Mouse (Mus musculus) cerebellum, adult 2 months (tissue): ENCODE results near the gene Cbx2. TPM values are rescaled to one million over a fixed set of nuclear protein-coding genes. Genes with fewer than 3 reads are reported as not detected.

Source experiments
- DNase-seq, 2 experiments: peaks; one replicate each; pipeline ENCODE4 v3.0.0; 2021
- H3K27ac ChIP-seq: fragments of 200-500 bp; 2 replicates; pipeline ENCODE4 v1.5.1; 2012; ENCODE audit warnings: low read length, control low read depth, inconsistent platforms; ENCODE audit not compliant: insufficient read depth
- H3K27me3 ChIP-seq: fragments of 200-500 bp; 2 replicates; pipeline ENCODE4 v1.6.1; 2012; ENCODE audit warnings: inconsistent platforms, mild to moderate bottlenecking, low read length, moderate library complexity; ENCODE audit not compliant: control insufficient read depth, insufficient read depth
- H3K4me1 ChIP-seq: fragments of 200-500 bp; 2 replicates; pipeline ENCODE4 v1.6.1; 2011; ENCODE audit warnings: low read length; ENCODE audit not compliant: control insufficient read depth, insufficient read depth
- H3K4me3 ChIP-seq: fragments of 200-500 bp; replicated peaks from 2 replicates; pipeline ENCODE3; 2011; ENCODE audit warnings: mild to moderate bottlenecking, low read depth, low read length, control low read depth; ENCODE audit not compliant: insufficient read depth
- CTCF ChIP-seq: fragments of 200-500 bp; IDR thresholded peaks from 2 replicates; pipeline ENCODE4 v1.5.1; 2011; ENCODE audit warnings: low read depth, mild to moderate bottlenecking, control low read depth, low read length, moderate library complexity, borderline replicate concordance; ENCODE audit not compliant: insufficient read depth
- POLR2A ChIP-seq: fragments of 200-500 bp; IDR thresholded peaks from 2 replicates; pipeline ENCODE4 v1.6.1; 2011; ENCODE audit warnings: low read length, control low read depth, borderline replicate concordance; ENCODE audit not compliant: insufficient read depth
- WGBS: fragments of 180-500 bp; shearing (Covaris S2); methylation state at CpG from one replicate; pipeline ENCODE4 v1.1.7; 2018; 5-methylcytosine and 5-hydroxymethylcytosine counted together
- polyA plus RNA-seq: library from polyadenylated mRNA; depleted of rRNA; stranded (reverse); fragments of >200 nt; gene quantifications from 2 replicates; pipeline ENCODE4 v1.2.3, GENCODE M21; 2012

Cbx2 gene
- polyA plus RNA-seq, 1 experiment = 4.1 TPM

GRCm38 (mm10) chr11:119047261-119048132, 24.7 kb downstream of the Cbx2 start:
- peaks cover 4% of the 10 kb centered on the region for H3K4me1 ChIP-seq
- no peak overlapping the region for H3K4me3 ChIP-seq
- H3K27me3 ChIP-seq = peaks cover 15% of the 10 kb centered on the region; the same call in 1 of the 2 replicates
- WGBS = 2% methylated on average over 42 of the region's 43 CpGs
- no peak for DNase-seq
- H3K27ac ChIP-seq = no peak overlapping the region
- no peak for TF ChIP-seq CTCF
- no peak for TF ChIP-seq POLR2A

DNA sequence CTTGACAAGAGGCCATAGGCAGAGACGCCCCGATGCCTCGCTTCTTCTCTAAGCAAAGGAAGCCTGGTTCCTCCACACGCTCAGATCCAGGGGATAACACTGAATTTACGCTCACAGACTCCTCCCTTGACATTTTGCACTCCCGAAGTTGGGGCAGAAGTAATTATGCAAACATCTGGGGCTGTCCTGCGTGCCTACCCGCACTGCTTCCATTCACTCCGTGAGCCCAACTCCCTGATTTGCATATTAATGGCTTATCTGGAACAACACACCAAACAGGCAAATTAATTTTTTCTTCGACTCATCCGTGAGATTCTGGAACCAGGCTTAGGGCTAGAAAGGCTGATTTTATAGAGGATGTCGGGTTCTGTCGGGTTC, 25.4 kb downstream of the Cbx2 start:
- Histone ChIP-seq H3K27me3 (peaks cover 11% of the 10 kb centered on the region; the same call in 1 of the 2 replicates), H3K27ac (no peak overlapping the region), H3K4me3 (no peak overlapping the region), H3K4me1 (peaks cover 6% of the 10 kb centered on the region)
- no peak for DNase-seq
- WGBS = 5% methylated on average over 13 of the region's 13 CpGs
- no peak for TF ChIP-seq POLR2A
- no peak for TF ChIP-seq CTCF

- no peak for DNase-seq
- TF ChIP-seq CTCF = no peak
- TF ChIP-seq POLR2A = no peak
- no peak overlapping the region for H3K4me3 ChIP-seq
- H3K27me3 ChIP-seq = peaks cover 11% of the 10 kb centered on the region; the same call in 1 of the 2 replicates
- peaks cover 11% of the 10 kb centered on the region for H3K4me1 ChIP-seq
- no peak overlapping the region for H3K27ac ChIP-seq
- 36% methylated on average over 2 of the region's 2 CpGs for WGBS
Observed at GRCm38 (mm10) chr11:119050361-119050760, 27.6 kb downstream of the Cbx2 start.

DNA sequence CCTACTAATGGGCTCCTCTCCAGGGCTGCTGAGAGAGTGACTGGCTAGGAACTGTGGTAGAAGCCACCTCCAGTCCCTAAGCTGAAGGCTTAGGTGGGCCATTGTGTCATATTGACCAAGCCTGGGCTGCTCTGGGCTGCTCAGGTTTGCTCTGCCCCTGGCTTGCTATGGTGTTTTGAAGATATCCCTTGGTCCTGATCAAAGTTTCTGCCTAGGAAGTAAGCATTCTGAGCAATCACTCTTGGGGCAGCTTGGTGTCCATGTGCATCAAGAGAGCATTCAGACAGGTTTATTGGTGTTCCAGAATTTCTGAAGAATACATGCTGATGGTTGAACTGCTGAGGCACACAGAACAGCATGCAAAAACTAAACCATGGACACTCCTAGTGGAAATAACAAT, 28.7 kb downstream of the Cbx2 start:
- DNase-seq = no peak
- H3K4me1 ChIP-seq = peaks cover 11% of the 10 kb centered on the region
- no peak for TF ChIP-seq CTCF
- TF ChIP-seq POLR2A = no peak
- no peak overlapping the region for H3K4me3 ChIP-seq
- no peak overlapping the region for H3K27ac ChIP-seq
- H3K27me3 ChIP-seq = peaks cover 11% of the 10 kb centered on the region; the same call in 1 of the 2 replicates

DNA sequence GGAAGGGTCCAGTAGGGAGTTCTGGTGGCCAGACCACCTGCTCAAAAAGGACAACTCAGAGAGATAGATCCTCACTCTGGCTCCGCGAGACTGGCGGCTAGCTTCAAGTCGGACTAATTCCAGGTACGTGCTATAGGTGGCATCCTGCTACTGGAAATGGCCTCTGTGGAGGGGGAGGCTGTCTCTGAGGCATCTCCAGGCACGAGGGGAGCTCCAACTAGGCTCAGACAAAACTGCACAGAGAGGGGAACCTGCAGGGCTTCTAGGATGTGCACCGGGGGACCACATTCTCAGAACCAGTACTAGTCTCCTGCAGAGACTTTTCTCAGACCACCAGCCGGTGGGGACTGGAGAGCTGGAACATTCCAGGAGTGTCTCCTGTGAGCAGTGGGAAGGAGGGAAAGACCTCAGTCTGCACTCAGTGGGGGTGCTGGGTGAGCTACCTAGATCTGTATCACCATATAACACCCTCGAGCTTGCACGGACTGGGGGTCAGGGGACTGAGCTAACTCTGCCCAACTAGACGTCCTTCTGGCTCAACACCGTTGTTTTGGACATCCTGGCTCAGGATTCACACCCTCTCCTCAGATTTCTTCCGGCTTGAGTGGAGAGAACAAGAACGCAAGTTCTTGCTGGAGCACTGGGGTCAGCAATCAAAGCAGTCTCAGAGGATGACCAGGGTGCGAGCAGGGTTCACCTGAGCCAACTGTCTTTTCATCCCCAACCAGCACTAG, 29.3 kb downstream of the Cbx2 start:
- H3K4me3 ChIP-seq = no peak overlapping the region
- peak; percentile 61 to 74 for DNase-seq
- peak; percentile 82 for TF ChIP-seq CTCF
- no peak for TF ChIP-seq POLR2A
- 4% methylated on average over 15 of the region's 15 CpGs for WGBS
- H3K27me3 ChIP-seq = peaks cover 11% of the 10 kb centered on the region; the same call in 1 of the 2 replicates
- peaks cover 11% of the 10 kb centered on the region for H3K4me1 ChIP-seq
- H3K27ac ChIP-seq = no peak overlapping the region

DNA sequence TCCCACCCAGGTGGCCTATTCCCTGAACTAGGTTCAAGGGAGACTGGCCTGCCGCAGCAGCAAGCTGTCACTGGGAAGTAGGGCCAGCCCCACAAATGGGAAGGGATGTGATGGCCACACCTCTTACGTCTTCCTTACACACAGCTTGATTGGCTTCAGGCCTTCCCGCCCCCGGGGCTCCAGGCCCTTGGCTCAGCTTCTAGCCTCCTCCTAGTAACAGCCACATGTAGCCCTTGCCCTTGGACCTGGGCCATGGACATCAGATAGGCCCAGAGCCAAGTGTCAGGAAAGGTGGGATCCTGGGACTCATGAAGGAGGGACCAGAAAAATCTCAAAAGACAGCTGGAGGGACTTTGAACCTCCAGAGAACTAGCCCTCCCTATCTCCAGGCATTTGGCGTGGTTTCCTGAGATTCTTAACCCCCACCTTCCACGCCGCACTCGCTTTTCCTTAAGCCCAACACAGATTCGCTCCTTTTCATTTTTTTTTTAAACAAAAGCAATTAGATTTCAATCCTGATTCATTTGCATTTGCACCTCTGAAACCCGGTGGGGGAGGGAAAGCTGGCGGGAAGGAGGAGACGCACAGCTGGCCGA, 30.0 kb downstream of the Cbx2 start:
- no peak for TF ChIP-seq CTCF
- no peak for TF ChIP-seq POLR2A
- Histone ChIP-seq H3K4me1 (peaks cover 11% of the 10 kb centered on the region; the same call in 1 of the 2 replicates), H3K27ac (no peak overlapping the region), H3K4me3 (peak overlapping the region; percentile 43), H3K27me3 (peaks cover 7% of the 10 kb centered on the region; the same call in 1 of the 2 replicates)
- peak; percentile 55 to 57 for DNase-seq
- 5% methylated on average over 13 of the region's 13 CpGs for WGBS

GRCm38 (mm10) chr11:119053257-119053670, 30.5 kb downstream of the Cbx2 start:
- peaks cover 3% of the 10 kb centered on the region; the same call in 1 of the 2 replicates for H3K27me3 ChIP-seq
- TF ChIP-seq POLR2A (no peak), CTCF (no peak)
- H3K4me1 ChIP-seq = peaks cover 16% of the 10 kb centered on the region; the same call in 1 of the 2 replicates
- peak overlapping the region; percentile 60 for H3K4me3 ChIP-seq
- no peak overlapping the region for H3K27ac ChIP-seq
- peak; percentile 80 to 90 for DNase-seq
- WGBS = under 1% methylated on average over 41 of the region's 42 CpGs
